Comparison of ENCODE assay signal across 9 mouse cellular contexts in the genomic region with DNA sequence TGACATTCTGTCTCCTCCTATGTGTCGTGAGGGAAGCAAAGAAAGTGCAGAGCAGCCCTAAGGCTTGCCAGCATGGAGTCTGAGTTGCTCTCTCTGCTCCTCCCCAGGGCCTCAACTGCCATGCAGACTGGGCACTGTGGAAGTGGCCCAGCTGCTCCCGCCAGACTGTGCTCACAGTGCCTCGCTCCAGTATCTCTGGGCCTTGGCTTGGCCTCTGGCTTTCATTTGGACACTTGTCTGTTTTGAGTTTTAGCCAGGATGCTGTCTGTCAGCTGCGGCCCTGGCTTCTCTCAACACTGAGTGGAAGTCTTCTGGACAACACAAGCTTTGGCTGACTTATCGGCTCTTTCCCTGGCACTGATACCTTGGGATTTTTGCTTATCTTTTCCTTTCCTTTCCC. TPM values are rescaled to one million over a fixed set of nuclear protein-coding genes. Genes with fewer than 3 reads are reported as not detected.
A peak's percentile ranks its signal among the peaks of the same experiment; 100 is the strongest.
DNase-seq lines count a peak whose midpoint lies in the region; ATAC-seq lines count a peak whose summit lies in the region.
"Had no signal": no experiment of that assay in that cellular context is flagged by ENCODE, and none has a peak within 500 bp of the region (broad histone marks: within the 10 kb centered on the region; RNA-seq: fewer than 3 reads in every experiment).

No protein-coding gene starts in this region.

- H3K9ac ChIP-seq in liver, embryonic 11.5 days (ENCODE audit: low read depth, low read length): no peak overlapping the region

- 62% methylated on average over 5 of the region's 5 CpGs for WGBS in liver, embryonic 11.5 days

- no peaks in the 10 kb centered on the region for H3K36me3 ChIP-seq in liver, embryonic 11.5 days (ENCODE audit: control insufficient read depth, insufficient read depth, low read length)

- peak; percentile 85 for DNase-seq in MN1 (ENCODE audit: low spot score)
- peak; percentile 44 for DNase-seq in Muller cell, postnatal 12 days (ENCODE audit: inconsistent ontology term)
- peak; percentile 45 to 53 for DNase-seq in gastrocnemius, adult 8-10 months (ENCODE audit: low spot score in 2 of 2)
- DNase-seq in heart, postnatal 14 days: peak; percentile 59 to 74
- no peak for DNase-seq in frontal cortex, postnatal 36 days (ENCODE audit: low spot score in 2 of 2)
- DNase-seq in layer of hippocampus, postnatal 36 days: no peak
- DNase-seq in urinary bladder, postnatal 10 days (ENCODE audit: low spot score): no peak
- DNase-seq in liver, embryonic 11.5 days (ENCODE audit: low spot score): no peak

- no peak overlapping the region for H3K4me3 ChIP-seq in liver, embryonic 11.5 days (ENCODE audit: low read depth, low read length)

- no peak; the same call in 1 of the 2 replicates for ATAC-seq in liver, embryonic 11.5 days (replicated peaks; ENCODE audit: low FRiP score)
- ATAC-seq: Patski had no signal

- H3K9me3 ChIP-seq in liver, embryonic 11.5 days (ENCODE audit: control insufficient read depth, low read length): no peaks in the 10 kb centered on the region

- intact Hi-C loops in heart, postnatal 14 days (cut with DNase I): loop anchor here (5.0 kb wide), 1 partner anchor 83 kb away; no protein-coding TSS in a partner anchor

- H3K27me3 ChIP-seq in liver, embryonic 11.5 days (replicated peaks; ENCODE audit: control insufficient read depth, insufficient read depth, low read length): no peaks in the 10 kb centered on the region
- H3K27me3 ChIP-seq: Patski had no signal

- no peak overlapping the region for H3K27ac ChIP-seq in liver, embryonic 11.5 days (ENCODE audit: low read depth, low read length)

- no peak overlapping the region for H3K4me2 ChIP-seq in liver, embryonic 11.5 days

- H3K4me1 ChIP-seq in liver, embryonic 11.5 days (replicated peaks; ENCODE audit: control insufficient read depth, insufficient read depth, low read length): no peaks in the 10 kb centered on the region

RNA-seq across cellular contexts. Expression of a gene that starts 49.0 kb away (rescaled TPM):
- 10 to 100 TPM; 66.7 to 86.3 (median 77.8) TPM for total RNA-seq in gastrocnemius, adult 8-10 months (2022)
- total RNA-seq in heart, postnatal 14 days (2021): 100 to 1,000 TPM; 246 to 292 TPM
- 10 to 100 TPM; 24.1 to 25.2 TPM for total RNA-seq in layer of hippocampus, postnatal 36 days (2021)
- 1.9 and 3.1 TPM in 2 replicates for polyA plus RNA-seq in liver, embryonic 11.5 days (2014; fragmentation: Nextera tagmentation; extraction: Ambion mirVana)

Comparison
In these comparisons a context has a peak if more than half of its experiments do, and no peak if none do; other contexts are left out.
1. DNase-seq: peak in MN1 (single experiment), Muller cell, postnatal 12 days (single experiment), gastrocnemius, adult 8-10 months (2 of 2) and heart, postnatal 14 days (2 of 2); none in frontal cortex, postnatal 36 days (0 of 2), layer of hippocampus, postnatal 36 days (0 of 2), urinary bladder, postnatal 10 days (single experiment) and liver, embryonic 11.5 days (single experiment).